Mouse (Mus musculus): Measurements from ENCODE around the gene BC035044.
"Not testable (repeated sequence)": the region's sequence is repeated elsewhere in the genome, so short reads cannot be mapped to it uniquely, and the experiment has no call there.

BC035044 gene

DNA sequence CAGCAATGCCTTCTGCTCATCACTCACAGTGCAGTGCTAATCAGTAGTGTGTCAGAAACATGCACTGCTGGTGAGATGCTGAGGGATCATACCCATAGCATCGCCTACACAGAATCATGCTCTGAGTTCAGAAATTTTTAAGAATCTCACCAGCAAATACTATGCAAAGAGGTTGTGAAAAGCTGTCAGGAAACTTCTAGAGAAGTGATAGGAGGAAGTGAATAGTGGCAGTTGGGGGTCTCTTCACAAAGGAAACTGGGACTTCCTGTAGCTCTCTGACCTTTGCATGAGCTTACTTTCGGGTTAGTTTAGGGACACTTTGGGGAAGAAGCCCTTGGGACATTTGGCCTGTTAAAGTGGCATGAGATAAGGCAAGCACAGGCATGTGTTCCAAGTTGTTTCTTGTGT is at the start of gene BC035044:
BC035044 (minus strand) TSS at position 179 of the 408 bp plus-strand sequence.
- peak; percentile 60 for DNase-seq

- not testable (repeated sequence) for DNase-seq
These were observed 45.2 kb upstream of the BC035044 start for GRCm38 (mm10) chr6:128935889-128936665.

- not testable (repeated sequence) for DNase-seq
These were observed 43.2 kb upstream of the BC035044 start, which contains the start of gene Clec2g for GRCm38 (mm10) chr6:128934081-128934480. Gene Clec2g, plus strand, starts transcription at chr6:128934381.

DNA sequence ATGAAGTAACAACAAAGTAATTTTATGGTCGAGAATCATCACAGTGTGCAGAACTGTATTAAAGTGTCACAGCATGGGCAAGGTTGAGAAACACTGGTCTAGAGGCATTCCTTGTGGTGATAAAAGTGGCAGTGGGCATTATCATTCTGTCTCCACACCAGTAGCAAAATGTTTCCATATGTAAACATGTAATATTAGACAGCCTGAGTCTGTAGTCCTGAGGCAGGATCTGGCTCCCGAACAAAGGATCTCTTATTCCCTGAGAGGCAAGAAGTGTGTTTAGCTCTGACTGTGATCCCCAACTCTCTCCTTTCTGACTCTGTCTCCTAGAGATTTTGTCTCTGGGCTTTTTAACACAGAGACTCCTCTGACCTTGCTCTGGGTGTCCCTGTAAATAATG is 42.1 kb upstream of the BC035044 start:
- no peak for DNase-seq

DNA sequence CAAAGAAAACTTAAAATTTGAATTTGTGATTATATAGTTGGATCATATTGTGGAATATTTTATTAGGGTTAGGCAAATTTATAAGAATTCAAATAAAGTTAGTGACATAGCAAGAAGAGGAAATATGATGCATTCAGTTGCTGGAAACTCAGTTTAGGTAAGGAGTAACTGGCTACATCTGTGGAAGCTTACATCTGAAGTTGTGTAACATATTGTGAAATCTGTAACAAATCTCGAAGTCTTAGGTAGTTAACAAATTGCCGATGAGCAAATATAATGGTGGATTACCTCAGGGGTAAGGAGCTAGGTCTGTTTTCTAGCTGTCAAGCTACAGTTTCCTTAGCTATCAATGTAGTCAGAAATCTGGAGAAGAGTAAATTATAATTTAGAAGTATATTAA is 26.4 kb upstream of the BC035044 start:
- DNase-seq, result no peak

- no peak for DNase-seq
These were observed 22.8 kb upstream of the BC035044 start for GRCm38 (mm10) chr6:128913598-128914254.

GRCm38 (mm10) chr6:128900796-128901552 is 10.0 kb upstream of the BC035044 start:
- DNase-seq, result not testable (repeated sequence)

DNA sequence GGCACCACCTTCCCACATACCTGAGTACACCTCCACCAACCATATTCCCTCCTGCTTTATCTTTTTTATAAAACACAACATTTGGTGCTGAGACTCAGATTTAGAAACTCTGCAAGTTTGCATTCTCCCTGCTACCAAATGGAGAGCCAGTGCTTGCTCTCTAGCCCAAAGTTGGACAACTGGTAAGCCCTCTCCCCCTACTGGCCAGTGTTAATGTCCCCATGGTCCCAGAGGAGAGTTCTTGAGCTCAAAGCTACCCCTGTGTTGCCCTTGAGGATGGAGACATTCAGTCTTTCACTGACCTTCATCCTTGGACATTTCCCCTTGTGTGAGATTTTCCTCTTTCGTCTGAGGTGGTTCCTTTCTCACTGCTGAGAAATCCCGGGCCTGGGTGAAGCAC is 9.1 kb upstream of the BC035044 start:
- no peak for DNase-seq

- DNase-seq, result no peak
These were observed 4.6 kb upstream of the BC035044 start for GRCm38 (mm10) chr6:128895404-128896001.

GRCm38 (mm10) chr6:128888834-128889233 is 2.1 kb downstream of the BC035044 start:
- DNase-seq, result peak; percentile 66

- peak; percentile 79 for DNase-seq
These were observed 3.7 kb downstream of the BC035044 start, which contains the start of gene Clec2i for GRCm38 (mm10) chr6:128887091-128887790. Gene Clec2i, plus strand, starts transcription at chr6:128887588.

GRCm38 (mm10) chr6:128871910-128872610 is 18.9 kb downstream of the BC035044 start:
- no peak for DNase-seq

DNA sequence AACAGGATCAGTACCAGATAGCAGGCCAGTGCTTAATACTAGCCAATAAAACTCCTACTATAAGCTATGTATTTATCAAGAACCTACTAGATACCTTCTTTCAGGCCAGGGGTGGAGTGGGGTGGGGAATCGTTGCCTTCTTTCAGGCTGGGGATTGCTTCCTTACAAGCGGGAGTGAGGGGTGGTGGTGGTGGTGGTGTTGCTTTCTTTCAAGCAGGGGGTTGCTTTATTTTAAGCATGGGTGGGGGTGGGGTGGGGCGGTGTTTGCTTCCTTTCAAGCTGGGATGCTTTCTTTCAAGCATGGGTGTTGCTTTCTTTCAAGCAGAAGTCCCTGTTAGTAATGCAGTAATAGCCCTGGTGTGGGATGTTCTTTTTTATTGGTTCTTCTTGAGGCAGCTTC is 22.1 kb downstream of the BC035044 start:
- DNase-seq, result peak; percentile 51

- DNase-seq, result no peak
These were observed 33.0 kb downstream of the BC035044 start for GRCm38 (mm10) chr6:128857976-128858375.

- DNase-seq, result peak; percentile 45
These were observed 34.7 kb downstream of the BC035044 start for GRCm38 (mm10) chr6:128856250-128856649.

DNA sequence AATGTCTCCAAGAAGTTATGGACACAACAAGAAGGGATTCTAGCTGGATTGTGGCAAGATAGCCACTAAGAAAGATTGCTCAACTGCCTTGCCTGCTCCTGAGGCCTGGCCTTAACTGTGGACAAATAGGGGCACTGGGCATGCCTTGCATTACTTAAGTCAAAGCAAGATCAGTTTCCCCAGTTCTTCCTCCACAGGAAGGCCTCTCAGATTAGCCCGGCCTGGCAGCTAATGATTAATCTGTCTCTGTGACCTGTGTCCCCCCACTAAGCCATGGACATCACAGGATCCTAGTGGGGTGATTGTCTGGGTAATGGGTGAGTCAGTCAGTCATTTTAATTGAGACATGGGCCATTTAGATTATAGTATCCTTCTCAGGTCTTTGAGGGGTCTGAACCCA is 35.4 kb downstream of the BC035044 start:
- DNase-seq, result no peak

DNA sequence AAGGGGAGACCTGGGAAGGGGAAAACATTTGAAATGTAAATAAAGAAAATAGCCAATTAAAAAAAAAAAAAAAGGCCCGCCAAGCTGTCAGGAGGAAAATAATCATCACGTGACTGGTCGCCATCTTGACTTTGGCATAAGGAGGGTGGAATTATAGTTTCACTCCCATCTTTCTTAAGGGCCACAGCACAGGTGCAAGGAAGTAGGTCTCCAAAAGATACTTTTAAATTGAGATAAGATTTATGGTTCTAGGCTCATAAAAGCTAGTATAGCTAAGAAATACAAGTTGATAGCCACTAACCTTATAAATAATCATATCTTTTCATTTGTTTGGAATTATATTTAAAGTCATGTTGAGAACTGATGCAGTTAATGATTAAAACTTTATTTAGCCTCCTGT is 36.0 kb downstream of the BC035044 start:
- DNase-seq, result no peak

DNA sequence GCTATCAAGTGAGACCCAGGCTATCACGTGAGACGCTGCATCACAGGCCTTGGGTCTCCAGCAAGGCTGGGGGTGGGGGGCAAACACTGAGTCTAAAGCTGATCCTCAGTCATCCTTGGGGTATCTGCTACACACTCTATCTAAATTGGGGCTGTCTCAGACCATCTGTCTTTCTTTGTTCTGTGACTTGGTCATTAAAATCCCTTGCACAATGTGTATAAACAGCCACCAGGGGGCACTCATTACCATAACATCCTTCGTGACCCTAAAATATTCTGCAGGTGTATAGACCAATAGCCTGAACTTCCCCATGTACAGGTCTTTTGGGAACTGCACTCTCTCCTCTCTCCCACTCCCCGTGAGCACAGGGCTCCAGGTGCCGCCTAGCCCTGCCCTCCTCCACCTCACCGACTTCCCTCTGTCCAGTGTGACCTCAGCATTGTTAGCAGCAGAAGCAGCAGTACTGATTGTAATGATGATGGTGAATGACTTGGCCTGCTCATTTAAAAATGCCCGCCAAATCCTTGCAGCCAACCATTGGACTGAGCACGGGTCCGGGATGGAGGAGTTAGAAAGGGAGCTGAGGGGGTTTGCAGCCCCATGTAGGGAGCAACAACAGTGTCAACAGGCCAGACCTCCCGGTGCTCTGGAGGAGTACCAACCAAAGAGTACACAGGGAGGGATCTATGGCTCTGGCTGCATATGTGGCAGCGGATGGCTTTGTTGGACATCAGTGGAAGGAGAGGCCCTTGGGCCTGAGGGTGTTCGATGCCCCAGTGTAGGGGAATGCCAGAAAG is 36.7 kb downstream of the BC035044 start:
- peak; percentile 84 for DNase-seq

DNA sequence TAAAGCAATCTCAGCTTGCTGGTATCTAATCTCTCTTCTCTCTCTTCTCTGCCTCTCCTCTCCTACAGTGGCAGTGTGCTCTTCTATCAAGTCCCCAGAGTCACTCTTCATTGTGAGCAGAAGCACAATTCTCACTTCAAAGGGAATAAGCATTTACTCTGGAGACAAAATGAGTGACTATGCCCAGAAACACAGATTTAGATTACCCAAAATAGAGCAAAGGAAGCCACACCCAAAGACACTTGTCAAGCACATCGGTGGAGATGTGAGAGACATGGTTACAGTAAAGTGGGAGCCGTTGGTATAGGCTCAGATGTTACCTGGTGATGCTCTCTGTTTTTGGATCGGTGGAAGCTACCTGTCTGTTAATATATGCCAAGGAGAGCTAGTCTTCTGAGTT is 38.2 kb downstream of the BC035044 start:
- DNase-seq, result no peak

DNA sequence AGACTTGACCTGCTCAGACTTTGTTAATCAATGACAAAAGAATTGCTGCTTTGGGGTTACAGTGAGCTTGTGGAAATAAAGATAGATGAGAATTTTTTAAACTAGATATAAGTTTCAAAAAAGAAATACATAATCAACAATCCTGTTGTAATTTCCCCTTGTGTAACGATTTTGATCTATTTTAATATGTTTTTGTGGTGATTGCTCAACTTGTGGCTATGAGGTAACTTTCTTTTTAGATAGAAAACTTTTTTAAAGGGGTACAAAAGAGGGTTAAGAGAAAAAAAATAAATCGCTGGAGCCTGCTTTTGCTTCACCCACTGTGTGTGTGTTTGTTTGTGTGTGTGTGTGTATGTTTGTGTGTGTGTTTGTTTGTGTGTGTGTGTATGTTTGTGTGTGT is 39.8 kb downstream of the BC035044 start:
- DNase-seq, result no peak

DNA sequence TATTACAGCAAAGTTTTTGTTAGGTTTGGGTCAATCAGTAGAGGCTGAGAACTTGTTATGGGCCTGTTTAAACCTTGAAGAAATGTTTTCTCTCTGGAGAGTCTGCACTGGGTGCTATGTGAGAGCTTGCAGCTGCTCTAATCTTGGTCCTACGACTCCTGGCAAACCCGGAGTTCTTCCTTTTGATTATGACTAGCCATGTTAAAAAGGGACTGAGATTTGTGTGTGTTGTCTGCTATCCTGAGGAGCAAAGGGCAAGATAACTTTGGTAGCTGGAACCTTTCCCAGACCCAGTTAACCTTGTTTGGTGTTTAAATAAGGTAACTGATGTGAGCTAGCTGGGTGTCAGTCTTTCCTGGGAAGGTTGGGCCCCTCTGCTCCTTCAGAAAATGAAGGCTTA is 40.3 kb downstream of the BC035044 start:
- DNase-seq, result no peak

Measured in thymus, postnatal 25 days (tissue).